Mouse (Mus musculus) embryo, embryonic 11 days (tissue): ENCODE measurements around the gene Akap6.

Source experiments
- DNase-seq: peaks from one replicate; pipeline ENCODE4 v3.0.0-alpha.2; 2015

The Akap6 gene

DNA sequence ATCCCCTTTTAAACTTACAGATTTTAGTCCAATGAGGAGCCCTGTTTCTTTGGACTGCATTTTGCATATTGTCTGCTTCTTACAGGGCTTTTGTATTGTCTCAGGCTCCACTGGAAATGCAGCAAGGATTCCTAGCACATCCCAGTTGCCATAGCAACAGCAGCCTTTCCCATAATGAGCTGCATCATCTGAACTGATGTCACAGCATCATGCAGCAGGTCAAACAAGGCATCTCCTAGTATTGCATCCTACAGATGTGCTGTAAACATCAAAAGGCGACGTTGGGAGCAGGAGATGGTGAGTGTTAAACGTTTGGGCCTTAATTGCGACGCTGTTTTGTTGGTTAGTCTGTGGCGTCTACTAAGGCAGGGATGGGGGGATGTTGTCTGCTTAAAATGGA is at the start of gene Akap6:
Gene Akap6, plus strand, starts transcription at position 238 of the 400 bp plus-strand sequence.
- peak; percentile 88 for DNase-seq

- DNase-seq = no peak
Observed at GRCm38 (mm10) chr12:52662907-52663790, 36.0 kb upstream of the Akap6 start.

DNA sequence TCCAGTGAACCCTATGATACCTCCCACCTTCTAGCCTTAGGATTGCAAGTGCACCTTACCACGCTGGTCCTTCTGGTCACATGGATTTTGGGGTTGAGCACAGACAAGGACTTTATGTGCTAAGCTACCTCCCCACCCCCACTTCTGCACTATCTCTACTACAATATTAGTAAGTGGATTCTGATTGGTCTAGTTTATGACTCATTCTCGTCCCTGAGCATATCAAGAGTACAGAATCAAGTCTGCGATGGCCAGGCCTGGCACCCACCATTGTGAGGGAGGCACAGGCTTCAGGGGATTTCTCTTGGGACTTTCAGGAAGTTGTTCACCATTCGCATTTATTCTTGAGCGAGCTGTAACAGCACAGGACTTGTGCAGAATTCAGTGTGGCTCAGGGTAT is 34.2 kb upstream of the Akap6 start:
- no peak for DNase-seq

GRCm38 (mm10) chr12:52671436-52671835 is 27.7 kb upstream of the Akap6 start:
- DNase-seq = peak; percentile 84

DNA sequence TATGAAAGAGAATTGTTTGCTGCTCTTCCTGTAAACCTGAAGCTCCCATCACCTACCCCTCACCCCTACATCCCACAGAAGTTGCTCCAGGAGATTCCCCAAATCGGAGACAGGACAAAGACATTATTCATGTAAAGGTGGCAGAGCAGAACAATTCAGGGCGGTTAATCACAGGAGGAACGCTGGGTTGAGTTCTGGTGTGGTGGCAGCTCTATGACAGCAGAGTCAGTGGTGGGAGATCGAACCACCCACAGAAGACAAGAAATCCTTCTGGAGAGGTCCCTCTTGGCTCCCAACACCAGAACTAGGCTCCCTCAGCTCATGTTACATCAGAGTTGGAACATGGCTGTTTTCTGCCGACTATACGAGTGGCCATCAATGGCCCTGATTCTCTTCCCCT is 27.2 kb upstream of the Akap6 start:
- peak; percentile 20 for DNase-seq

DNA sequence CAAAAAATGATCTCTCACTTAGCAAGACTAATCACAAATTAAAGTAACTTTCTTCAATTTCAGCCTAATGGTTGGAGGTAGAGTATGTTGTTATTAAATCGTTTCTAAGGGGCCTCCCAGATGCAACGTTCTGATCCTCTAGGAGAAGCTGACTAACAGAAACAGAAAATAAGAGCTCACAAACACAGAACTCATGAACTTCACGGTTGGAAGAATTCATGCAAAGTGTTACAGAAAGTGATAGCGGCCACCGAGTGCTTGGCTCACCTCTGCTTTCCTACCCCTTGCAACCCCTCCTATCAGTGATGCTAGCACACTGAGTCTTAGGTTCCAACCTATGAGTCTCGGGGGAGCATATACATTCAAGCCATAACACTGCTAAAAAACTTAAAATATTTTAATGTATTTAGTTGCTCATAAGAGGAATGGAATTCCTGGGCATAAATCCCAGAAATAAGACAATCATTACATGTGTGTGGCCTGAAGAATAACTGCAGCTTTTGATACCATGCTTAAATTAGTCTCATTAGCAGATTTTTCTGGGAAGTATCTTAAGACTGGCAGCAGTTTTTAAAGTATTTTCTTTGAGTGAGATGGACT is 25.7 kb upstream of the Akap6 start:
- no peak for DNase-seq

GRCm38 (mm10) chr12:52675010-52675409 is 24.2 kb upstream of the Akap6 start:
- DNase-seq = no peak

DNA sequence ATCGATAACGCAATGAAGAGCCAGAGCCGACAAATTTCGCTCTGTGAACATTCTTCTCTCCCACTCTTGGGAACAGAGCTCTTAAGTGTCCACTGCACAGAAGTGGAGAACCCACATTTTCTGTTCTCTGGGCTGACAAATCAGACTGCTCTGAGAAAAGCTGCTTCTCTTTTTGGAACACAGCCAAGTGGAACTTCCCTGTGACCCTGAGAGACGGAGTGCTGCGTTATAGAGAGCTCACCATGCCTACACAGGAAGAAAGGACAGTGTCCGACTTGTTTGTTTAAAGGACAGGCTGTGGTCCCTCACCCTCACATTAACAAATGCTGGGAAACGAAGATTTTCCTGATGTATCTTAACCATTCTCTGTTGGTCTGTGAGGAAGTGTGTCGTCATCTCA is 11.8 kb upstream of the Akap6 start:
- no peak for DNase-seq

- no peak for DNase-seq
Observed at GRCm38 (mm10) chr12:52688712-52689111, 10.5 kb upstream of the Akap6 start.

GRCm38 (mm10) chr12:52691552-52691951 is 7.6 kb upstream of the Akap6 start:
- DNase-seq = no peak

- no peak for DNase-seq
Observed at GRCm38 (mm10) chr12:52692290-52692974, 6.8 kb upstream of the Akap6 start.

- no peak for DNase-seq
Observed at GRCm38 (mm10) chr12:52697407-52698109, 1.6 kb upstream of the Akap6 start.

DNA sequence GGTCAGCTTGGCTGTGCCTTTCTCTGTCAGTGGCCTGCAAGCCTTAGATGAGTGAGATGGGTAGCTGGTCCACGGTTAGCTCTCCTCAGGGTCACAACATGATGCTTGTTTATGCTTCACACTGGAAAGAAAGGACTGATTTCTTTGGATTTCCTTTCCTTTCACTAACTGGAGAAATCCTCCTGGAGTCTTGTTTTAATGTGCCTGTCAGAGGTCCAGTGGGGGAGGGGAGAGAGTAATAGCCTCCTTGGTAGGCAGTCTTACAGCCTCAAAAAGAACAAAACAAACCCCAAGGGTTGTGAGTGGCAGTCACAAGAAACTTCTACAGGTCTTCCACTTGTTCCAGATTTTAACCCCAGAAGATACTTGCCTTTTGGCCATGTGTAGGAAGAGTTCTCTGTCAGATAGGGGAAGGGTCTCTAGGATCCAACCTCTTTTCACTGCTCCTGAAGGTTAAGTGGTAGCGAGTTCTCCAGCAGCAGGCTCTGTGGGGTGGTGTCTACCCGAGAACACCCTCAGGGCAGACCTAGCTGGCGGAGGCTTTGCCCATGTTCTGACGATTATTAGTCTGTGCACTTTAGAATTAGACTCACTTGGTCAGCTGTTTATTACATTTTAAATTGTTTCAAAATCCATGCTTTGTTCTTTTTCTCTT is 780 bp upstream of the Akap6 start:
- DNase-seq = peak; percentile 69

GRCm38 (mm10) chr12:52699961-52700696 is 946 bp downstream of the Akap6 start:
- DNase-seq = peak; percentile 52

DNA sequence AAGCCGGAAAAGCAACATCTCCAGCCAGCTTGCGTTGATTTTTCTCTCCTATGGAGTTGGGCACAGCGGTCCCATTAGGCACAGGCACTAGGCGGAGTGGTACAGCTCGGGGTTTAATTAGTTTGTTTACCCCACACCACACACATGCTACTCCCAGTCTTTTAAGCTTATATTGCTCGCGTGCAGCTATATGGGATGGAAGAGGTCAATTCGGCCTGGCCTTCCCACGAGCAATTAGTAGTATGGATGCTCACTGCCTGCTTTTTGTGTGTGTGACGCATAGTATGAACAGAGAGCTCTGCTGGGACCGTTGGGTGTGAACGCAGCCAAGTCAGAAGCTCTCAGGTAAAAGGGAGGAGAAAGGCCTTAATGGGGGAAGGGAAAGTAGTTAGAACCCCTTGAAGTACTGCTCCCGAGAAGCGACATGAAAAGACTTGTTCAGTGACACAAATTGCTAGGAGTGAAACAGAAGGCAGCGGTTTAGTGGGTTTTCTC is 1.6 kb downstream of the Akap6 start:
- DNase-seq = peak; percentile 42

- DNase-seq = peak; percentile 68
Observed at GRCm38 (mm10) chr12:52701201-52701641, 2.0 kb downstream of the Akap6 start.

DNA sequence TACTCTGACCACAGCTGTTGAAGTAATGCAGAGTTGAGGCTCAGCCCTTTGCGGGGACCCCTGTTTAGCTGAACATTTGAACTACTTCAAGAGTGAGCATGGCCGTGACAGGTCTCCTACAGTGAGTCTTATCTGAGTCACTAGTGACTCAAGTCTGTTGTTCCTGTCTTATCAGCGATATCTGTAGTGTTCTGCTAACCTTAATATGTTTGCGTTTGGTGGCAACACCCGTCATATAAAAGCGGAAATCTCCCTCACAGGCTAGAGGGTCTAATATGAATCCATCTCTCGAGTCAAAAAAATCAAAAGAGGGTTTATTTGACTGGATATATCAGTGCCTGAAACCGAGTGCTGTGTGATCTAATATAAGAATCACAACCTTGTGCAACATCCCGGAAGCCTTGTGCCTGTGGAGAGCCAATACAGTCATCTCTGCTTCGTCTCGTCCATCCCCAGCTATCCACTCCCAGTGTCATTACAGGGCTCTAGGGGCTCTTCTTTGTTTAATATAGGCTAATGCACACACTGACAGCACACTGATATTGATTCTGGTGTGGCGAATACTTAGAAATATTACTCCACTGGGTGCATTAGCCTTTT is 3.3 kb downstream of the Akap6 start:
- DNase-seq = no peak

DNA sequence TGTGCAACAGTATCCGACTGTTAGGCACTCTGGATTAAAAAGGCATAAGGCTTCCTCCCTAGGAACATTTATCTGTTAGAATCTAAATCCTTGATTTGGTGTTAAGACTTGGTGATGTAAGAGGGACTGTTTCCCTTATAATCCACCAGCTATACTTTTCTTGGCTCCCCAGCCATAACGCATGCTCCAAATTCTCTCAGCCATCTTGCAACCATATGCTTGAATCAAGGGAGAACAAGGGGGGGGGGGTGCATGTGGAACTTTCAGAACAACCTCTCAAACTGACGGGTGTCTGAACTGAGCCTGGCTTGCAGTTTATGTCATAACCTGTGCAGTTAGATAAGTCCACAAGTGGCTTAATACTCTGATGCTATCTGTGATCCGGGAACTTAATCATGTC is 4.9 kb downstream of the Akap6 start:
- no peak for DNase-seq

DNA sequence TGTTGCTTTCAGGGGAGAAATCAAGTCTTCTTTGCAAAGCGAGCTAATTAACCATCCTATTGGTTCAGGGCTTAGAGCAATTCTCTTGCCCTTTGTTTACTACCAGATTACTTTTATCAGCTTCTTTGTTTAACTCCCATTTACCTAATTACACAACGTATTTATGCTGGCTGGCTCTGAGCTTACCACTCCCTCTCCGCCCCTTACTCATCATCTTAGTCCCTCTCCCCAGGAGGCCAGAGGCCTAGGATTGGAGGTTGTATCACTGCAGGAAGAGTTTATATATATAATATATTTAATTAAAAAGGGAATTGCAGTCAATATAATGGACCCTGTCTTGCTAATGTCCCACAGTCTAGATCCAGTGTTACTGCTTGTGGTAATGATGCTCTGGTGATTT is 5.6 kb downstream of the Akap6 start:
- no peak for DNase-seq

GRCm38 (mm10) chr12:52711382-52711781 is 12.2 kb downstream of the Akap6 start:
- no peak for DNase-seq
